Mouse (Mus musculus) cerebellum, postnatal 25 days (tissue): ENCODE results near the gene Map7d1.
A peak's percentile ranks its signal among the peaks of the same experiment; 100 is the strongest.

Experiments used
- DNase-seq, 2 experiments: peaks; one replicate each; pipeline ENCODE4 v3.0.0; 2021; ENCODE audit warnings: mixed read lengths in 2 of 2

The Map7d1 gene

GRCm38 (mm10) chr4:126262119-126262807, 6.1 kb upstream of the Map7d1 start, which contains the start of gene Trappc3:
Gene Trappc3 (plus strand): TSS chr4:126262325.
- peak; percentile 100 for DNase-seq

- DNase-seq, result no peak
Observed at GRCm38 (mm10) chr4:126261675-126262074, 5.5 kb upstream of the Map7d1 start.

GRCm38 (mm10) chr4:126261266-126261665, 5.1 kb upstream of the Map7d1 start:
- DNase-seq, result no peak

- DNase-seq, result peak; percentile 63 to 79
Observed at GRCm38 (mm10) chr4:126260520-126261201, 4.5 kb upstream of the Map7d1 start.

GRCm38 (mm10) chr4:126259523-126260160, 3.5 kb upstream of the Map7d1 start:
- DNase-seq, result peak; percentile 39 to 57

- peak; percentile 51 to 63 for DNase-seq
Observed at GRCm38 (mm10) chr4:126259063-126259462, 2.9 kb upstream of the Map7d1 start.

GRCm38 (mm10) chr4:126256967-126257881, 1.1 kb upstream of the Map7d1 start:
- DNase-seq, result peak; percentile 74 to 81

GRCm38 (mm10) chr4:126255113-126256001, 786 bp downstream of the Map7d1 start:
- peak; percentile 56 to 68 for DNase-seq

- peak; percentile 74 to 78 for DNase-seq
Observed at GRCm38 (mm10) chr4:126254315-126255112, 1.6 kb downstream of the Map7d1 start.

GRCm38 (mm10) chr4:126253637-126254272, 2.4 kb downstream of the Map7d1 start:
- no peak for DNase-seq

- DNase-seq, result peak in 1 of 2 experiments; percentile 45
Observed at GRCm38 (mm10) chr4:126252411-126253237, 3.5 kb downstream of the Map7d1 start.

GRCm38 (mm10) chr4:126251655-126252254, 4.4 kb downstream of the Map7d1 start:
- DNase-seq, result peak; percentile 32 to 50

GRCm38 (mm10) chr4:126250659-126251058, 5.5 kb downstream of the Map7d1 start:
- DNase-seq, result no peak

GRCm38 (mm10) chr4:126248261-126248868, 7.8 kb downstream of the Map7d1 start:
- DNase-seq, result no peak

- DNase-seq, result no peak
Observed at GRCm38 (mm10) chr4:126246202-126246889, 9.8 kb downstream of the Map7d1 start.

GRCm38 (mm10) chr4:126242510-126242909, 13.6 kb downstream of the Map7d1 start:
- peak; percentile 66 to 75 for DNase-seq

- DNase-seq, result peak; percentile 54 to 63
Observed at GRCm38 (mm10) chr4:126241956-126242355, 14.2 kb downstream of the Map7d1 start.
